Mouse (Mus musculus) heart, embryonic 15.5 days (tissue): ENCODE results near the gene Snap47. TPM values are rescaled to one million over a fixed set of nuclear protein-coding genes. Genes with fewer than 3 reads are reported as not detected.
A peak's percentile ranks its signal among the peaks of the same experiment; 100 is the strongest.

Experiments
- ATAC-seq: fragments of 200-750 bp; cut with Nextera tagmentation; replicated peaks from 2 replicates; pipeline ENCODE4 v1.8.0; 2017; ENCODE audit warnings: low read depth, moderate TSS enrichment; ENCODE audit not compliant: insufficient number of reproducible peaks, insufficient read depth, low FRiP score
- H3K27ac ChIP-seq: fragments of 300-500 bp; sonication (generic); 2 replicates; pipeline ENCODE4 v1.5.1; 2015; ENCODE audit warnings: mild to moderate bottlenecking, inconsistent platforms
- H3K27me3 ChIP-seq: fragments of 300-500 bp; sonication (generic); 2 replicates; pipeline ENCODE4 v1.6.1; 2015; ENCODE audit warnings: inconsistent platforms
- H3K36me3 ChIP-seq: fragments of 300-500 bp; sonication (generic); 2 replicates; pipeline ENCODE4 v1.6.1; 2015; ENCODE audit warnings: mild to moderate bottlenecking, inconsistent platforms
- H3K4me1 ChIP-seq: fragments of 300-500 bp; sonication (generic); replicated peaks from 2 replicates; pipeline ENCODE4 v1.6.1; 2015; ENCODE audit warnings: inconsistent platforms
- H3K4me2 ChIP-seq: fragments of 300-500 bp; sonication (generic); 2 replicates; pipeline ENCODE4 v1.6.1; 2015; ENCODE audit warnings: inconsistent platforms, mild to moderate bottlenecking, moderate library complexity
- H3K4me3 ChIP-seq: fragments of 300-500 bp; sonication (generic); 2 replicates; pipeline ENCODE4 v1.5.1; 2015; ENCODE audit warnings: mild to moderate bottlenecking, inconsistent platforms
- H3K9ac ChIP-seq: fragments of 300-500 bp; sonication (generic); 2 replicates; pipeline ENCODE4 v1.6.1; 2015; ENCODE audit warnings: mild to moderate bottlenecking, inconsistent platforms
- H3K9me3 ChIP-seq: fragments of 300-500 bp; sonication (generic); replicated peaks from 2 replicates; pipeline ENCODE4 v1.6.1; 2016; ENCODE audit warnings: inconsistent platforms
- WGBS: fragments of 180-500 bp; shearing (Covaris S2); methylation state at CpG from one replicate; pipeline ENCODE4 v1.1.7; 2015; ENCODE audit warnings: mixed read lengths; 5-methylcytosine and 5-hydroxymethylcytosine counted together
- polyA plus RNA-seq: library from polyadenylated mRNA; unstranded; fragments of >200 nt; fragmentation: Nextera tagmentation; extraction: Ambion mirVana; gene quantifications from 2 replicates; pipeline ENCODE4 v1.2.1, GENCODE M21; 2015

The Snap47 gene
- polyA plus RNA-seq, 1 experiment from 2014 or later: 81.0 TPM

DNA sequence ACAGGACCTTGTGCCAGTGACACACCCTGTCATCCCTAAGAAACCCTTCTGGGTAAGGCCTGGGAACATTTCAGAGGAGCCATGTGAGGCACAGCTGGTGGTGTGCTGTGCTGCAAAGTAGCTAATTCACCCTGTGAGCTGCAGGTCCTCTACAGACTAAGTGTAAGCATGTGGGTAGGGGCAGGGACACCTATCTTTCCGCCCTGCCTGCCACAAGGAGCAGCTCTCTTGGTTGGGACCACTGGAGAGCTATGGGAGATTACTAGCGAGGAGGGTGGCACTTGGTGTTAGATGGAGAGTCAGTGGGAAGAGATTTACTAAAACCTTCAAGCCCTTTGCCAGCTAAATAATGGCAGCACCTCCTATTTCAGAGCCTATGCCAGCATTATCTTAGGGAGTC lies 5.9 kb upstream of the Snap47 start:
- Histone ChIP-seq H3K27ac (no peak overlapping the region), H3K4me1 (peaks cover 19% of the 10 kb centered on the region), H3K36me3 (peaks cover 60% of the 10 kb centered on the region), H3K9ac (no peak overlapping the region), H3K4me2 (no peak overlapping the region), H3K27me3 (no peaks in the 10 kb centered on the region), H3K4me3 (no peak overlapping the region), H3K9me3 (no peaks in the 10 kb centered on the region)
- 89% methylated on average over 2 of the region's 2 CpGs for WGBS
- ATAC-seq: no peak

DNA sequence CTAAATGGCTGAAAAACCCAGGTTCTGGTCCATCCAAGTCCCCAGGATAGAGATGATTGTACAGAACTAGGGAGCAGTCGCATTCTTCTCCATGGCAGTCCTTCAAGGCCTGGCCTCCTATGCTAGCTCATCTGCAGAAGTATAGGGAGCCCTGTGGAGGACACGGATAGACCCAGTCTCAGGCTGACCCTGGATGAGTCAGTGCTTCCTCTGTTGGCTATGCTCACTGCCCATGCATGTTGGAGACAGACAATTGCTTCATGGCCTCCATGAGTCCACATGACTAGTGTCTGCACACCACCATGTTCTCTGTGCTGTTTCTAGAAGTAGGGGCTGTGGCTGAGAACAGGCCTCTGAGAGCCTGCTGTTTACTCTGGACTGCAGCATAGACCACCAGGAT lies 5.4 kb upstream of the Snap47 start:
- H3K27me3 ChIP-seq: no peaks in the 10 kb centered on the region
- H3K36me3 ChIP-seq: peaks cover 62% of the 10 kb centered on the region
- no peak overlapping the region for H3K4me2 ChIP-seq
- no peak overlapping the region for H3K4me3 ChIP-seq
- H3K9ac ChIP-seq: no peak overlapping the region
- no peak for ATAC-seq
- H3K27ac ChIP-seq: no peak overlapping the region
- H3K4me1 ChIP-seq: peaks cover 22% of the 10 kb centered on the region
- no peaks in the 10 kb centered on the region for H3K9me3 ChIP-seq
- 87% methylated on average over 2 of the region's 2 CpGs for WGBS

DNA sequence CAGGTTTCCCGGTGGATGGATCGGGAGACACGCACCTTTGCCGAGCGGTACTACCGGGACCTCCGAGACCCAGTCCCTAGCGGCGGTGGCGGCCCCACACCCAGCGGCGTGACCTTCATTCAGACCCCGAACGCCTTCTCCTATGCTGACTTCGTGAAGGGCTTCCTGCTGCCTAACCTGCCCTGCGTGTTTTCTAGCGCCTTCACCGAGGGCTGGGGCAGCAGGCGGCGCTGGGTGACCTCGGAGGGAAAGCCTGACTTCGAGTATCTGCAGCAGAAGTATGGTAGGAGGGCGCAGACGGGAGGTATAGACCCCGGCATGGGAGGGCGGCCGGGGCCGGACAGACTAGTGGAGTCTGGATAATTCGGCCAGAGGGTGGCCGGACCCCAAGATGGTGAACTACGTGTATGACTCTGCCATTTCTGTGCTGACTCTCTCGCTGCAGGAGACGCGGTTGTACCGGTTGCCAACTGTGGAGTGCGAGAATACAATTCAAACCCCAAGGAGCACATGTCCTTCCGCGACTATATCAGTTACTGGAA lies 685 bp downstream of the Snap47 start:
- Histone ChIP-seq H3K27ac (peak overlapping the region; percentile 82), H3K36me3 (peaks cover 34% of the 10 kb centered on the region), H3K4me1 (peaks cover 22% of the 10 kb centered on the region), H3K4me3 (peak overlapping the region; percentile 92), H3K9me3 (no peaks in the 10 kb centered on the region), H3K27me3 (no peaks in the 10 kb centered on the region), H3K4me2 (peak overlapping the region; percentile 82), H3K9ac (peak overlapping the region; percentile 80)
- peak; percentile 54 for ATAC-seq
- WGBS: under 1% methylated on average over 38 of the region's 38 CpGs

DNA sequence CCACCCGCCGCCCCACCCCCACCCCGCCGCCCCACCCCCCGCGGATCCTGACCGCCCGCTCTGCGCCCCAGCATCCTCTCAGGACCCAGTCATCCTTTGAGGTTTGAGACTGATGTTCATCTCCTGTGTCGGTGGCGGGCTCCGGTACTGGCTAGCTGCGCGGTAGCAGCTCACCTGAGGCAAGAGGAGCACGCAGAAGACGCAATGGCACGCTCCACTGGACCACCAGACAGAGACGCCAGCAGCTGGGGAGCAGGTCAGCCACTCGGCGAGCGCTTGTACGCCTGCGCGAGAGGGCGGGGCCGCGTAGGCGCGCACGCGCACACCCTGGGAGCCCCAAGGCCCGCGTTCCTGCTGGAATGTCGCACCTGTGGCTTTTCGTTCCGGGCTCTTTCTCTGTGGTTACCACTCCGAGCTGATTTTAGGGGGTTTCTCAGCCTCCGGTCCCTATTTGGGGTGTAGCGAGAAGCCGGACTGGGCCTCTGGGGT lies 1.2 kb downstream of the Snap47 start, which contains the start of gene Jmjd4:
Gene Jmjd4, plus strand, starts transcription at position 305 of the 489 bp plus-strand sequence.
- under 1% methylated on average over 37 of the region's 40 CpGs for WGBS
- Histone ChIP-seq H3K27ac (peak within 1 kb of the TSS; percentile 82), H3K4me3 (peak within 1 kb of the TSS; percentile 92), H3K36me3 (peaks cover 29% of the 10 kb centered on the region), H3K9me3 (no peaks in the 10 kb centered on the region), H3K27me3 (no peaks in the 10 kb centered on the region), H3K4me2 (peak within 1 kb of the TSS; percentile 82), H3K4me1 (peaks cover 22% of the 10 kb centered on the region), H3K9ac (peak within 1 kb of the TSS; percentile 80)
- peak; percentile 91 for ATAC-seq

DNA sequence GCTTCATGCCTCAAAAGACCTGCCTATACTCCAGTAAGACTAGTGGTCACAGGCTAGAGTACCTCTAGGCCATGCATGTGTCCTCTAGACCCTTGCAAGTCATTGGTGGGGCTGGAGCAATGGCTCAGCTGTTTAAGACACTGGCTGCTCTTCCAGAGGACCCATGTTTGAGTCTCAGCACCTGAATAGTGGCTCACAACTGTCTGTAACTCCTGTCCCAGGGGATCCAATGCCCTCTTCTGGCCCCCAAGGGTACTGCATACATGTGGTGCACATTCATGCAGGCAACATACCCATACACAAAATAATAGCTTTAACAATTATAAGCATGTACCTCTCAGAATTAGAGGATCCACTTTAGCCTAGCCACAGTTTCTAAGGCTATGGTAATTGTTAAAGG lies 7.9 kb downstream of the Snap47 start:
- Histone ChIP-seq H3K27ac (no peak overlapping the region), H3K4me2 (no peak overlapping the region), H3K27me3 (no peaks in the 10 kb centered on the region), H3K4me1 (no peaks in the 10 kb centered on the region), H3K9ac (no peak overlapping the region), H3K9me3 (no peaks in the 10 kb centered on the region), H3K4me3 (no peak overlapping the region), H3K36me3 (peaks cover 6% of the 10 kb centered on the region; the same call in 1 of the 2 replicates)
- ATAC-seq: no peak

DNA sequence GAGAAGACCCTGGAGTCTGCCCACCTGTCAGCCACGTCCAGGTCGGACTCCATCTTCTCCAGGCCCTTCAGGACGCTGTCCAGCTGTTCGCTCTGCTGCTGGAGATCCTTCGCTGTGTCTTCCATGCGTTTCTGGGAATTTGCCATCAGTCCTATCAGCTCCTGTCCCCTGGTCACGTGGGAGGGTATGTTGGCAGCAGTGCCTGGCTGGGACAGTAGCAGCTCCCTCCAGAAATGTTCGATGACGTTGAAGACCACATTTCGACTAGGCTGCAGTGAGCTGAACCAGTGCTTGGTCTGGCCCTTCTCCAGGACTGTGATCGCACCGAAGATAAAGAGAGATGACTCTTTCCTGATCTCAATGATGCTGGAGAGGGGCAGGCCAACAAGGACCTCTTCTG lies 13.0 kb downstream of the Snap47 start:
- WGBS: 83% methylated on average over 12 of the region's 12 CpGs
- no peak overlapping the region for H3K4me3 ChIP-seq

DNA sequence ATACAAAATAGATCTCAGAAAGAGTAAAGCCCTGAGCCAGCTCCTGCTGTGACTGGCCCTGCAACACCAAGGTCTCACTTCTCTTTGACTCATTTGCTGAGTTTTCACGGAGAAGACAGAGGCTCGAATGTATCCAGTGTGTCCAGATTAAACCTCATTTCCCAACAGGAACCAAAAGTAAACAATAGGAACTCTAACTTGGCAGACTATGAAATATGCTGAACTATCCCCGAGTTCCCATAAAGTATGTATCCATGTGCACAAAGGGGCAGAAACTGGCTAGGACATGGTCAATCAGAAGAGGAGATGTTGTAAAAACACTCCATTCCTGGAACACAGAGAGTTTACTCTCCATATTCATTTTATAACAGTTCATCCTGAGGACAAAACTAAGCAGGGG lies 18.7 kb downstream of the Snap47 start:
- H3K27ac ChIP-seq: no peak overlapping the region
- H3K27me3 ChIP-seq: no peaks in the 10 kb centered on the region
- no peak for ATAC-seq
- H3K9me3 ChIP-seq: no peaks in the 10 kb centered on the region
- H3K4me1 ChIP-seq: 0 out of 2 replicates have a peak, but pooled peaks cover 2% of the 10 kb centered on the region
- 53% methylated on average over 3 of the region's 3 CpGs for WGBS
- peaks cover 23% of the 10 kb centered on the region for H3K36me3 ChIP-seq
- H3K9ac ChIP-seq: no peak overlapping the region
- H3K4me3 ChIP-seq: no peak overlapping the region
- no peak overlapping the region for H3K4me2 ChIP-seq

More for the DNA sequence above, 13.0 kb downstream of the Snap47 start:
- Histone ChIP-seq H3K27me3 (no peaks in the 10 kb centered on the region), H3K36me3 (peaks cover 28% of the 10 kb centered on the region), H3K4me1 (0 out of 2 replicates have a peak, but pooled peaks cover 1% of the 10 kb centered on the region), H3K9ac (no peak overlapping the region), H3K4me2 (no peak overlapping the region), H3K27ac (no peak overlapping the region), H3K9me3 (no peaks in the 10 kb centered on the region)
- ATAC-seq: no peak

DNA sequence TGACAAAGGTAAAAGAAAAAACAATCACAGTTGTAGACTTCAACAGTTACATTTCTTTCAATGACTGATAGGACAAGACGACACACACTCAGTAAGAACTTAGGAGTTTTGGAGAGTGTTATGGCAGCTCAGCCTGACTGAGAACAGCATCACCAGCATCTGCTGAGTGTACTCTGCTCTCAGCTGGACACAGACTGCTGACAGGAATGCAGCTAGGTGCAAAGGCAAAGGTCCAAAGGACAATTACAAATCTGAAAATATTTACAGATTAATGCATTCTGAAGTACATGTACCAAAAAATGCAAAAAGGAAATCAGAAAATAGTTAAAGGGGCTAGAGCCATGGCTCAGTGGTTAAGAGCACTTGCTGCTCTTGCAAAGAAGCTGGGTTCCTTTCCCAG lies 21.0 kb downstream of the Snap47 start:
- ATAC-seq: no peak
- H3K36me3 ChIP-seq: peaks cover 17% of the 10 kb centered on the region
- no peak overlapping the region for H3K27ac ChIP-seq
- H3K9me3 ChIP-seq: no peaks in the 10 kb centered on the region
- no peaks in the 10 kb centered on the region for H3K27me3 ChIP-seq
- H3K4me3 ChIP-seq: no peak overlapping the region
- H3K4me1 ChIP-seq: peaks cover 9% of the 10 kb centered on the region
- H3K4me2 ChIP-seq: no peak overlapping the region
- 57% methylated on average over 1 of the region's 1 CpGs for WGBS
- H3K9ac ChIP-seq: no peak overlapping the region

DNA sequence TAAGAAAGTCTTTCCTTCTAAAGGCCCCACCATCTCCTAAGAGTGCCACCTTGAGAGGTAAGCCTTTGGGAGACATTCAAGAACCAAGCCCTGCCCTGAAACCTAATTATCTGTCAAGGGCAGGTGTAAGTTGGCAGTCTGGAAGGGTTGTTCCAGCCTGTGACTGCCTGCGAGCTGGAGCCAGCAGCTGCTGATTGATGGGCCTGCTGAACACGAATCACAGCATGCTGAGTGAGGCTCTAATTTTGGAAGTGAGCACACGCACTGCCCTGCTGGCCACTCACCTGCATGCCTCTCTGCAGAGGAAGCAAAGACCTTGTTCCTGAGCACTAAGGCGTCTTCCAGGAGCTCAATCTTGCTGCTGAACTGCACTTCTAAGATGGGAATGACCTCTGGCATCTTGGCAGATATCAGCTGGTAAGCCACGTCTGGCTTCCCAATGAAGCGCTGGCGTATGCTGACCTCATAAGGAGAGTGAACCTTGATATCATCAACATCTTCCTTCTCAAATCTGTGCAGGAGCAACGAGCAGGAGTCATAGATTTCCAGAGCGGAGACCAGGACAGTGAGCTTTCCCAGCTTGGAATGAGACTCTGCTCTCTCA lies 22.8 kb downstream of the Snap47 start:
- Histone ChIP-seq H3K9me3 (no peaks in the 10 kb centered on the region), H3K4me2 (no peak overlapping the region), H3K36me3 (peaks cover 25% of the 10 kb centered on the region), H3K9ac (no peak overlapping the region), H3K4me3 (no peak overlapping the region), H3K4me1 (peaks cover 9% of the 10 kb centered on the region), H3K27ac (no peak overlapping the region), H3K27me3 (no peaks in the 10 kb centered on the region)
- whole genome bisulfite sequencing: 61% methylated on average over 9 of the region's 9 CpGs
- no peak; the same call in 1 of the 2 replicates for ATAC-seq

DNA sequence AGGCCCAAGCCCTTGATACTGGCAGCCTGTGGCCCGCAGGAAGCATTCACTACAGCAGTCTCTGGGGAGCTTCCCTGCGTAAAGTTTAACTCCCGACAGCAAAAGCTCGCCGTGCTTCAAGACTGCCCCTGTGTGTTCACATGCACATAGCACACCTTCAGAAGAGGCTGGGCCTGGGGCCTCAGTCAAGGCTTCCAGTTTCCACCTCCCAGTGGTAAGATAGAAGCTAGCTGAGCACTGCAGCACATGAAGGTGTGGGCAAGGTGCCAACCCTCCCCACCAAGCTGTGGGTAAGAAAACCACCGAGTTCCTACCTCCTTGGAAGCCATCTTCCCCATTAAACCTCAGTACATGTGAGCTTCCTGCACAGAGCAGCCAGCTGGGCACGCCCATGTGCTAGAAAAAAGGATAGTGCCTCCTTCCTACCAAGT lies 25.3 kb downstream of the Snap47 start:
- H3K4me1 ChIP-seq: peaks cover 15% of the 10 kb centered on the region
- peaks cover 29% of the 10 kb centered on the region for H3K36me3 ChIP-seq
- H3K9me3 ChIP-seq: no peaks in the 10 kb centered on the region
- WGBS: 43% methylated on average over 7 of the region's 7 CpGs
- ATAC-seq: no peak; the same call in 1 of the 2 replicates
- no peak overlapping the region for H3K4me2 ChIP-seq
- no peaks in the 10 kb centered on the region for H3K27me3 ChIP-seq
- H3K9ac ChIP-seq: no peak overlapping the region
- H3K4me3 ChIP-seq: no peak overlapping the region
- H3K27ac ChIP-seq: no peak overlapping the region

DNA sequence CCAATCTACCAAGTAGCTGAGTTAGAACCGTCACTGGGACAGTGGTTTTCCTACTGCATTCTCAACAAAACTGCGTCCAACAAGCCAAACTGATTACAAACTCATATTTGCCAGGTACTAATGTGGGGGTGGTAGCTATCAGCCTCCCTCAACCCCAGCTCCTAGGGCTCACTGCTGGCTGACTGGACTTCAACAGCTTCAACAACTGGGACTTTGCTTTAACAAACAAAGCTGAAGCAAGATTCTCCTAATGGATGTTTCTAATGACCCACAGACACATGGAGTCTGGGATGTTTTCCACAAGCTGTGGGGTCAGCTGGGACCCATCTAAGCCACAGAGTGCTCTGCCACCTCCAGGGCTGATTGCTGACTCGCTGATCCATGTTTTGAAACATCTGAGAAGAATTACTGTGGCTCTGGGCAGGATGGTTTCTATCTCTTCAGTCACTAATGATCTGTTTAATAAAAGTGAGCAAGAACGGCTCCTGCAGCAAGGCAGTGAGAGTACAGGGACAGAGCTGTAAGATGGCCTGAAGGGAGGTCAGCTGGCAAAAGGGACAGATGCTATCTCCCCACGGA lies 27.9 kb downstream of the Snap47 start:
- 73% methylated on average over 5 of the region's 5 CpGs for WGBS
- Histone ChIP-seq H3K36me3 (peaks cover 33% of the 10 kb centered on the region), H3K27ac (no peak overlapping the region), H3K27me3 (no peaks in the 10 kb centered on the region), H3K9me3 (no peaks in the 10 kb centered on the region), H3K4me2 (no peak overlapping the region), H3K4me3 (no peak overlapping the region), H3K9ac (no peak overlapping the region), H3K4me1 (peaks cover 15% of the 10 kb centered on the region)
- ATAC-seq: no peak
